Mouse (Mus musculus) mouse embryonic stem cell (cell line): ENCODE data around the gene Cldn7.
"Not testable (repeated sequence)": the region's sequence is repeated elsewhere in the genome, so short reads cannot be mapped to it uniquely, and the experiment has no call there.

Experiments
- in situ Hi-C, 2 experiments: fragments of 300-500 bp; cut with MboI; formaldehyde crosslinking; loops; 1 replicate in 1 of 2; 3 replicates in 1 of 2; pipeline ENCODE4 v1.14.3; 2019 to 2020; ENCODE audit warnings: low sequenced_read_pairs in 2 of 2, low pct_unique_long_range_greater_than_20kb in 1 of 2, mixed read lengths in 1 of 2; ENCODE audit not compliant: unreplicated experiment in 1 of 2

The Cldn7 gene

DNA sequence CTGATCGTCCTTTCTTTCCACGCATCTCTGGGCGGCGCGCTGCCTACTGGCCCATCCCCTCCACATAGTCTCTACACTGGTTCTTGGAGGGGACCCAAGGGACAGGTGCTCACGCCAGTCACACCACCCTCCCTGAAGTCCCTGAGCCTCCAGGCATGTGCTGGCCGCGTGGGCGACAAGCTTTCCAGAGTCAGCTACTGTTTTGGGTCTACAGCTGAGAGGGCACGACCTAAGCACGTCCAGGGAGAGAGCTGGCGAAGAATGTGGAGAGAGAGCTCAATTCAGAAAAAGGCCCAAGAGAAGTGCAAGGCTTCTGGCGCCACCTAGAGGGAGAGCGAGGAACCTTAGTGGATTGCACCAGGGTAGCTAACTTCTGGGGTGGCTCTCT, 15.8 kb upstream of the Cldn7 start:
- in situ Hi-C loops: no loop called here

DNA sequence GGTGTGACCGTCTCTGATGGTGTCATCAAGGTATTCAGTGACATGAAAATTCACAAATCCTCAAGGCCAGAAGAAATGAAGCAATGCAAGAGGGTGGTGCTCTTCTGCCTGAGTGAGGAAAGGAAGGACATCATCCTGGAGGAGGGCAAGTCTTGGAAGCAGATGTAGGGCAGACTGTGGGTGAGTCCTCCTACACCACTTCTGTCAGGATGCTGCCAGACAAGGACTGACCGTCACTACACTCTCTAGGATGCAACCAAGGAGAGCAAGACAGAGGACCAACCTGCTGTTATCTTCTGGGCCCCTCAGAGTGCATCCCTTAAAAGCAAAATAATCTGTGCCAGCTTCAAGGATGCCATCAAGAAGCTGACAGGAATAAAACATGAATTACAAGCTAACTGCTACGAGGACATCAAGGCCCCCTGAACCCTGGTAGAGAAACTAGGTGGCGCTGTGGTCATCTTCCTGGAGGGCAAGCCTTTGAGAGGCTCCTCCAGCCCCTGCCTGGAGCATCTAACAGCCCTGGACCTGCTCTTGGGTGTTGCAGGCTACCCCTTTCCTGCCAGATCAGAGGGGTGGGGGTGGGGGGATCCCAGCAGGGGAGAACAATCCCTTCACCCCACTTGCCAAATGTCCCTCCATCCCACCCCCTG, 13.6 kb upstream of the Cldn7 start:
- in situ Hi-C loops: no loop called here

DNA sequence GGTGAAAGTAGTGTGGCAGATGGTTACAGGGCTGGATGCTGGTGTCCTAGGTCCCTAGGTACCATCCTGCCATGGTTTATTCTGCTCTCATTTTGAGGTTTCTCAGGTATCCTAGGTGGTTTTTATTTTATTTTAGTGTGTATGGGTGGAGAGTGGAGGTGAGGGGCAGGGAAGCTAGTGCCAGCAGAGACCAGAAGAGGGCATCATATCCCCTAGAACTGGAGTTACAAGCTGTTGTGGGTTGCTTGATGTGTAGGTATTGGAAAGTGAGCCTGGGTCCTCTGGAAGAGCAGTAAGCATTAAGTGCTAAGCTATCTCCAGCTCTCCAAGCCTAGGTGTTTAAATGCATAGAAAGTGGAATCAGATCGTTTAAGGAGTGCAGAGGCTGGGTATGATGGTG, 12.3 kb upstream of the Cldn7 start:
- in situ Hi-C loops: no loop called here

DNA sequence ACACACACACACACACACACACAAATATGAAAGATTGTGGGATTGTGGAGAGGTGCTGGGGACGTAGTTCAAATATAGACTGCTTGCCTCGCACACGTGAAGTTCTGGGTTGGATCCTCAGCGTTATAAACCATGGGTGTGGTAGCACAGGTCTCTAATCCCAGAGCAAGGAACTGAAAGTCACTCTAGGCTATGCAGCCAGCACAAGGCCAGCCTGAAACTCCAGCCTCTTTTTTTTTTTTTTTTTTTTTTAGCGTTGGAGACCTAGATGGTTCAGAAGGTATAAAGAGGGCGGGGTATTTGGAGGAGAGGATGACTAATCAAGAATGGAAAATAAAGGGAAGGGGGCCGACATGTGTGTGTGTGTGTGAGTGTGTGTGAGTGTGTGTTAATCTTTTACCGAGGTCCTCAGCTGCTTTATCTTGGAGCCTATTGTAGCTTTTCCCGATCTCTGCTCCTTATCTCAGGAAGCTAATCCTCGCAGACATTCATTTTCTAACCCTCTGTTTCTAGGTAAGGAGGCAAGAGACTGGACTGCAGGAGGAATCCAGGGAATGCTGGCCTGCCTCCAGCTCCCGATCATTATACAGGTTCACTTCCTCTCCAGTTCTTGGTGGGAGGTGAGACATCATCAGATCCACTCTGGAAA, 11.2 kb upstream of the Cldn7 start:
- in situ Hi-C loops: no loop called here

- in situ Hi-C loops: not testable (repeated sequence)
These were observed 9.0 kb upstream of the Cldn7 start for GRCm38 (mm10) chr11:69955618-69956017.

DNA sequence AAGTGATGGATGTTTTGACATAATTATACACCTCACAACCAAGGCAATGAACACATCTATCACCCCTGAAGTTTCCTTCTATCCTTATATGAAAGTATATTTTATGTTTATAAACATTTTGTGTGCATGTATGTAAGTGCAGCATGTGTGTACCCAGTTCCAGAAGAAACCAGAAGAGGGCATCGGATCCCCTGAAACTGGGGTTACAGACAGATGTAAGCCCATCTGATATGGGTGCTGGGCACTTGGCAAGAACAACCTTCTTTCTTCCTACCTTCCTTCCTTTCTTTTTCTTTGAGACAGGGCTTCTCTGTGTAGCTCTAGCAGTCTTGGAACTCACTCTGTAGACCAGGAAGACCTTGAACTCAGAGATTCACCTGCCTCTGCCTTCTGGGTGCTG, 8.4 kb upstream of the Cldn7 start:
- in situ Hi-C loops: no loop called here

DNA sequence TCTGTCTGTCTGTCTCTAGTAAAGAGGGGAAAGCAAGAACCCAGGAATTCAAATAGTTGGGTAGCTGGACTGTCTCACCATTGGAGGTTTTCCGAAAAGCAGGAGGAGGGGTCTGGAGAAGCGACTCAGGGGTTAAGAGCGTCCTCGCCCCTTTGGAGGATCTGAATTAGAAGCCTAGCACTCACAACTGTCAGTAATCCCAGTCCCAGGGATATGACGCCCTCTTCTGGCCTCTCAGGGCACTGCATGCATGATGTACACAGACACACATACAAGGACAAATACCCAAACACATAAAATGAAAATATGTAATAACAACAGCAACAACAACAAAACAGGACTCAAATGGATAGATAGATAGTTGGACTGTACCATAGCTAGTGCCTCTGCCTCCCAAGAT, 4.0 kb upstream of the Cldn7 start:
- in situ Hi-C loops: no loop called here

GRCm38 (mm10) chr11:69961841-69962240, 2.7 kb upstream of the Cldn7 start:
- in situ Hi-C loops: no loop called here

GRCm38 (mm10) chr11:69965271-69966005, 859 bp downstream of the Cldn7 start:
- in situ Hi-C loops: no loop called here

GRCm38 (mm10) chr11:69966006-69966859, 1.7 kb downstream of the Cldn7 start:
- in situ Hi-C loops: no loop called here

GRCm38 (mm10) chr11:69966860-69967517, 2.4 kb downstream of the Cldn7 start:
- in situ Hi-C loops: no loop called here

DNA sequence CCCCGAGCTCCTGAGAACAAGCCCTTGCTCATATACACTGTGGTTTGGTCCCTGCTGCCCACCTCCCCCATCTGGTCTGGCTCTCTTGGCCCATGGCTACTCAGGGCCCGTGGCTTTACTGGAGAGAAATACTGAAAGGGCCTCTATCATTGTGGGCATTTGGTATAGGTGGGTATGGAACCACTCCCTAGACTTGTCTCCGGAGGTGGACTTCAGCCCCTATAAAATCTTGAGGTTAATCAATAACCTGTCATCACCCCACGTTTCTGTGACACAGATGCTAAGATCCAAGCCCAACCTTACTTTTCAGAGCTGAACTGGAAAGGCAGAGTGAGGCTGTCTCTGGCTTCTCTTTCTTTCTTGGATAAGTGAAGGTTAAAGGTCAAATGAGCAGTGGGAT, 4.2 kb downstream of the Cldn7 start:
- in situ Hi-C loops: no loop called here

GRCm38 (mm10) chr11:69970222-69970621, 5.6 kb downstream of the Cldn7 start:
- in situ Hi-C loops: no loop called here

GRCm38 (mm10) chr11:69970775-69971174, 6.2 kb downstream of the Cldn7 start:
- in situ Hi-C loops: no loop called here

DNA sequence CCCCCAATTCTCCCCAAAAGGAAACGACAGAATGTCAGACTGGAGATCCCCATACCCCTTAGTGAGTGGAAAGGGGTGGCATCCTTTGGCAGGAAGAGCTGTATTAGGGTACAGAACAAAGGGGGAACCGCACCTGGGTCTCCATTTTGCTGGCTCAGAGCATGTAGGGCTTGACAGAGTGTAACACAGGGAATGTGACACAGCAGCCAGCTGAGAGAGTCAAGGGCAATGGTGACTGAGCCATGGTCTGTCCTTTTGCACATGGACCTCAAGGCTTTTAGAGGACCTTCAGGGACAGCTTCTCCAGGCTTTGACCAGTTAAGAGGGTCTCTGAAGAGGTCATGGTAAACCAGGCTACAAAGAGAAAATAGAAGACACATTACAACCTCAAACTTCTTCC, 10.3 kb downstream of the Cldn7 start:
- in situ Hi-C loops: no loop called here

DNA sequence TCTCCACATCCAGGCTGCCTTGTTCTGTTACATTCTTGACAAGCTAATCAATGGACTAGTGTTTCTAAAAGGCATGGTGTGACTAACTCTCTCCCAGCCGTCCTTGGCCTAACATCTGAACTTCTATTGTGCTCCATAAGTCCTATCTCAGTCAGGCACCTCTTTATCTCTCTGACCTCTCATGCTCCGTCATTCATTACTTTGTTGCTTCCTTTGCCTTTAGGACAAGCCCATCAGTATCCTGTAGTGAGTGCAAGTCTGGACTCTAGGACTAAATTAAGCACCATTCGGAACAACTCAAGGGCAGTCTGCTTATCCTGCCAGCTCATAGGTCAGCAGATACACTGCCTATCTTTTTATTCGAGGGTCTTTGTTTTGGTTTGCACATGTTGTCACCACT, 11.7 kb downstream of the Cldn7 start:
- in situ Hi-C loops: no loop called here

DNA sequence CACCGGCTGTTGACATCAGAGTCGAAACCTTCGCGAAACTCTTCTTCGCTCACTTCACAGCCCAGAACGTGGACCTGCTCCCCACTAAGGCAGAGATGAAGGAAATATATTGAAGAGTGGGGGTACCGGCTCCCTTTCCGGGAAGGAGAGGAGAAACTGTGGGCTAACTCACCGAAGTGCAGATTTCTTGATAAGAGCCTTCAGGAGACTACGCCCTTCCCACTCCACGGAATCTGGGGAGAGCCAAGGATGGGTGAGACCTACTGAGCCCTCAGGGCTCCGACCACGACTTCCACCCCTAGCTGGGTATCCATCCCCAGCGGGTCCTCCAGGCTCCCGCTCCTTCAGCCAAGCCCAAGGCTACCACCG, 15.2 kb downstream of the Cldn7 start:
- in situ Hi-C loops: no loop called here

GRCm38 (mm10) chr11:69980196-69981140, 15.9 kb downstream of the Cldn7 start:
- in situ Hi-C loops: no loop called here
